Mouse (Mus musculus) layer of hippocampus, adult 8-10 months (tissue): ENCODE results near the gene Ceacam16. TPM values are rescaled to one million over a fixed set of nuclear protein-coding genes. Genes with fewer than 3 reads are reported as not detected.
A peak's percentile ranks its signal among the peaks of the same experiment; 100 is the strongest.

ENCODE experiments used
- DNase-seq, 2 experiments: peaks; one replicate each; pipeline ENCODE4 v3.0.0; 2022; ENCODE audit warnings: low spot score in 2 of 2
- total RNA-seq, 4 experiments: library from RNA; stranded (reverse); gene quantifications; 2 replicates each; pipeline ENCODE4 v1.2.4; 2022

The Ceacam16 gene
- total RNA-seq, 4 experiments from 2014 or later: not detected

DNA sequence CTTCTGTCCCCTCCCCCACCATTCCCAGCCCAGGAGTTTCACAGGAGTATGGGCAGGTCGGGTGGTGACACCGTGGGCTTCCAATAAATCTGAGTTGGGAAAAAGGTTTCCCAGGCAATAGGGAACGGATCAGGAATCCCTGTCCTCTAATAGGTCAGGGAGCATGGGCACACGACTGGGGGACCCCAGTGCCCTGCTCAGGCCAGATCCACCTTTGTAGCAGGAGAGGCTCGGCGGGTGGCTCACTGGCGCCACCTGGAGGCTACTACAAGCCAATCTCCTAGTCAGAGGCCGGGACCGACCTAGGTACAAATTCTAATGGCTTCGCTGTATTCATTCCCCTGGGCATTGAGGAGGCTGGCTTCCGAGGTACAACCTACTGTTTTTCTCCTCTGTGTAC is 17.5 kb downstream of the Ceacam16 start:
- DNase-seq: peak in 1 of 2 experiments; percentile 58

DNA sequence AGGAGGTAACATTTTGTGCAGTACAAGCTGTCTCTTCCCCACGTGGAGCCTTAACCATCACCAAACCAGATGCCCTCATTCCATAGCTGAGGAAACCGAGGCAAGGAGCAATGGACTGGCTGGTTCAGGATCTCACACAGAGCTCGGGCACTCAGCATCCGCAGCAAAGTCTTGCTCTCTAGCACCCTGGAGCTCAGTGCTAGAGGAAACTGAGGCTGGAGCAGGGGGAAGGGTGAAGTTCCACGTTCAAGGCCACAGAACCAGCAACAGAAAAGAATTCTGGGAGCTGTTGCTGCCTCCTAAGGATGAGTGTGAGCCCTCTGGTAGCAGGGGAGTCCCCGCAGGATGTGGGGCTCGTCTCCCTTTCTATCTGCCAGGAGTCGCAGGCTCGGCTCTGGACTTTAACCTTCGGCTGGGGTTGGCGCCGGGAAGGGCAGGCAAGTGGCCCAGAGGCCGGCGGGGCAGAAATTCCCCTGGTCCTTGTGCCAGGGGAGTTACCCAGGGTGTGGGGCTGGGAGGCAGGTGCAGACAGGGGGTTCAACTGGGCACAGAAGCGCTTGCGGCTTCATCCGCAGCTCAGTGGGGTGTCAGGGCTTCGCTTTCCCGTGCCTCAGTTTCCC is 18.1 kb downstream of the Ceacam16 start:
- DNase-seq: no peak

DNA sequence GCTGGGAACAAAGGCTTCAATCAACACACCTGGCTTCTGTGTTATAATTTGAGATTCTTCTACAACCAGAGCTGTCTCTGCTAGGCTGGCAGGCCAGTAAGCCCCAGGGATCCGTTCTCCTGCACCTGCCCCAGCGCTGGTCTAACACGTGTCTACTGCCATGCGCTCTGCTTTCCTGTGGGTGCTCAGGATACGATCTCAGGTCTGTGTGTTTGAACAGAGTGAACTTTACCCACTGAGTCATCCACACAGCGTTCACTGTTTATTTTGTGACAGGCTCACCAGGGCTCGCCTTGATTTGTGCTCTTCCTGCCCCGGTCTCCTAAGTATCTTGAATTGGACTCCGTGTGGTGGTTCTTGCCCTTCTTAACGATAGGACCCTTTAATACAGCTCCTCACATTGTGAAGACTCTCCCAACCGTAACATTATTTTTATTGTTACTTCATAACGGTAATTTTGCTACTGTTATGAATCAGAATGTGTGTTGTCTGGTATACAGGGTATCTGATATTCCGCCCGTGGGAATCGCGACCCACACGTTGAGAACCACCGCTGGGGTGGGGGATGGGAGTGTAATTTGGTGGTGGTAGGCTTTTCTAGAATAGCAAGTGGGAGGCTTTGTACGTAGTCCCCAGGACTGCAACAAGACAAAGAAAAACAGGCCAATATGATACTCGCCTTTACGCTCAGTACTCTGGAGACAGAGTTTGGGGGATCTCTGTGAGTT is 19.2 kb downstream of the Ceacam16 start:
- no peak for DNase-seq

DNA sequence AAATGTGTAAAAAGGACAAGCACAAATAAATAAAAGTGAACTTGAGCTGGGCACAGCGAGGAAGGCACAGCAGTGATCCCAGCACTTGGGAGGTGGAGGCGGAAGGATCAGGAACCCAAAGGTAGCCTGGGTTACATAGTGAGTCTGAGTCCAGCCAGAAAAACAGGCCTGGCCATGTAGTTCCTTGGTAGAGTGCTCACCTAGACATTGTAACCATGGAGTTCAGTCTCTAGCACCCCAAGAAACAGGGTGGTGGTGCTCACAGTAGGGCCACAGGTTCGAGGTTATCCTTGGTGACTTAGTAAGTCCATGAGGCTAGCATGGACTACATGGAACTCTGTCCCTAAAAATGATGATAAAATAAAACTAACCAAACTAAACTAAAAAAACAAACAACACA is 20.2 kb downstream of the Ceacam16 start:
- no peak for DNase-seq

DNA sequence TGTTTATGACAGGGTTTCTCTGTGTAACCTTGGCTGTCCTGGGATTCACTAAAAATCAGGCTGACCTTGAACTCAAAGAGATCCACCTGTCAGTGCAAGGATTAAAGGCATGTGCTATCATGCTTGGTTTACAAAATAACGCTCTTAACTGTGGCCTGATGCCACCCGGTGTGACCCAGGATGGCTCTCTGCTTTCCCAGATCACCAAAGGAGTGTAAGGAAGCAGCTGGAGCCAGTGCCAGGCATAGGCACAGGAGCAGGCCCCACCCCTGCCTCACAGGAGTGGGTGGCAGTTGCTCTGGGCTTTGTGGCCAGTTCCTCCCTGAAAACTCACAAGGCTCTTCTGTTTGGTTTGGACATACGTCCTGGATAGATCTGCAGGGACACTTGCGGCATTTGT is 20.7 kb downstream of the Ceacam16 start:
- no peak for DNase-seq

DNA sequence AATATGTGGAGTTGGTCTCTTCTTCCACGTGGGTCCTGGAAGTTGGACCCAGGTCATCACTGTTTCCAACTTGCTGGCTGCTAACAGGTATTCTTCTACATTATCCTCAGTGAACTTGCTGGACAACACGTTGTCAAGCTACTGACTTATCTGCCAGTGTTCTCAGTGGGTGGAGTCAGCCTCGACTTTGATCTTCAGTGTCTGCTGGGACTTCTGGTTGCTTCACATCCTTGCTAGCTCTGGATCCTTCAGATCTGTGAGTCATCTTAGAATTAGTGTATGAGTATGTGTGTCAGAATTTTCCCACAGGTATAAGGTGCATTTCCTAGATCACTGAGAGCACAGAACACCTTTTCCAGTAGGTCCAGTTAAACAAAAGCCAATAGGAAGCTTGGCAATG is 24.3 kb downstream of the Ceacam16 start:
- DNase-seq: no peak

DNA sequence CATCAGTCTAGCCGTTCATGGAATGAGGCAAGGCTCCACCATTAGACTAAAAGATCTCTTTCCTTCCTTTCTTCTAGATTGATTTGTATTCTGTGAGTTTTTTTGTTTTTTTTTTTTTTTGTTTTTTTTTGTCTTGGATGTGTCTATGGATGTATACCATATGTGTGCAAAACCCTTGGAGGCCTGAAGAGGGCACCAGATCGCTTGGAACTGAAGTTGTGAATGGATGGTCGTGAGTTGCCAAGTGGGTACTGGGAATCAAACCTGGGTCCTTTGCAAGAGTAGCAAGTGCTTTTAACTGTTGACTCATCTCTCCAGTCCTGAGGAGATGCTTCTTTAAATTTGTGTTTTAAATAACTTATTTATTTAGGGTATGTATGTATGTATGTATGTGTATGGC is 27.0 kb downstream of the Ceacam16 start:
- no peak for DNase-seq

DNA sequence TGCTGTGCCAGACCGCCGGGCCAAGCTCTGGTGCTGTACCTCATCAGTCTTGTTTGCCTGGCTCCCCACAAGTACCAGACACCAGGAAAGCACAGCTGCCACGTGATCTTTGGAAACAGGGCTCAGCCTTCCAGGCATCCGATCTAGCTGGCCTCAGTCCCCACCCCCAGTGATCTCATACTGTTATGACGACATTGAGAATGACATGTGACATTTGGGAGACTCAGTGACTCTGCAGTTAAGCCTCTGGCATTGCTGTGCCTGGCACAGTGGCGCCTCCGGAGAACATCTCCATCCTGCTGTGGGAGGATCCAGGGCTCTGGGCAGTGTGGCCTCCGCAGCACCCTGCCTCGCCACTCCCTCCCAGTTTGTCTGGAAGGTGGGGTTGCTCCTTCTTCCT is 29.3 kb downstream of the Ceacam16 start:
- DNase-seq: no peak

DNA sequence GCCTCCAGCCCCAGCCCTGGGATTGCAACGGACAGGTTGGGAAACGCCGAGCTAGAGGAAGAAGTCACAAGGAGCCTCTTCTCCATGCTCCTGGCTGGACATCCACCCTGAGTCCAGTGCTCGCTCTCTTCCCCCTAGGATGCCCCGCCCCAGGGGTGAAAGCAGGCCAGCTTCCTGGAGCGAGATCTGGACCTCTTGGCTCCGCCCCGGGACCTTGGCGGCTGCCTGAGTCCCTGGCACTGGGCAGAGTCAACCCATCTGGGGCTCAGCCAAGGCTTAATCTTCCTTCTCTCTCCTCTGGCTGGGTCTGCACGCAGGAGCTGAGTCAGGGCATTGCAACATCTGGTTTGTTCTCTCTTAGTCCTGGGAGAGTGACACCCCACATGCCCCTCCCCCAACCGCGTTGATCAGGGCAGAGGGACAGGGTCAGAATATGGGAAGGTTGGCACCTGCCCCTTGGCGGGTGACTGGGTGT is 30.4 kb downstream of the Ceacam16 start:
- DNase-seq: no peak

DNA sequence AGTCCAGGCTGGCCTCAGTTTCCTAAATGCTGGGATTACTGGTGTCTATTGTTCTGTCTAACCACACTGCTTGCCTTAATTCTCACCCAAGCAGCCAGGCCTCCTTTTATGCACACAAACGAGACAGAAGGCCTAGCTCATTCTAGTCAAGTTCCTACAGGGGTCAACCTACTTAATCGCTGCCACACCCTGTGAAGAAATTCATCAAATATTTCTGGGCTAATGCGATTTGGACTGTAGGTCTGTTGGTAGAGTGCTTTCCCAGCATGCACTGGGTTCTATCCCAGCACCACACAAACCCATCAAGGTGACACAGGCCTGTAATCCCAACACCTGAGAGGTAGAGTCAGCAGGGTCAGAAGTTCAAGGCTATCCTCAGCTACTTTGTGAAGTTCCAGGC is 31.4 kb downstream of the Ceacam16 start:
- no peak for DNase-seq

DNA sequence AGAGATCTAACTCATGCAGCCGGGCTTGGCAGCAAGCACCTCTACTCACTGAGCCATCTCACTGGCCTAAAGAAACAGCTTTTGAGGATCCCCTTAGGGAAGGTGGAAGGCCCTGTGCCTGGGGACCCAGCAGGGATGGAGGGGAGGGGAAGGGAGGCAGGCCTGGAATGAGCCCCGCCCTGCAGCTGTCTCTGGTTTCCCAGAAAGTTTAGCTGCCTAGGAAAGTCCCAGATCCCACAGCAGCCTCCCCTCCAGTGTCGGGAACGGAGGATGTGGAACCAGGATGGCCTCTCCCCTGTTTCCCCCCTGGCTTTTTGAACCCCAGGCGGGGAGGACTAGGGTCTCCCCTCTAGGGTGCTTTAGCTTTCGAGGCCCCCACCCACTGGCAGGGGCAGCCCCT is 34.3 kb downstream of the Ceacam16 start:
- DNase-seq: no peak

DNA sequence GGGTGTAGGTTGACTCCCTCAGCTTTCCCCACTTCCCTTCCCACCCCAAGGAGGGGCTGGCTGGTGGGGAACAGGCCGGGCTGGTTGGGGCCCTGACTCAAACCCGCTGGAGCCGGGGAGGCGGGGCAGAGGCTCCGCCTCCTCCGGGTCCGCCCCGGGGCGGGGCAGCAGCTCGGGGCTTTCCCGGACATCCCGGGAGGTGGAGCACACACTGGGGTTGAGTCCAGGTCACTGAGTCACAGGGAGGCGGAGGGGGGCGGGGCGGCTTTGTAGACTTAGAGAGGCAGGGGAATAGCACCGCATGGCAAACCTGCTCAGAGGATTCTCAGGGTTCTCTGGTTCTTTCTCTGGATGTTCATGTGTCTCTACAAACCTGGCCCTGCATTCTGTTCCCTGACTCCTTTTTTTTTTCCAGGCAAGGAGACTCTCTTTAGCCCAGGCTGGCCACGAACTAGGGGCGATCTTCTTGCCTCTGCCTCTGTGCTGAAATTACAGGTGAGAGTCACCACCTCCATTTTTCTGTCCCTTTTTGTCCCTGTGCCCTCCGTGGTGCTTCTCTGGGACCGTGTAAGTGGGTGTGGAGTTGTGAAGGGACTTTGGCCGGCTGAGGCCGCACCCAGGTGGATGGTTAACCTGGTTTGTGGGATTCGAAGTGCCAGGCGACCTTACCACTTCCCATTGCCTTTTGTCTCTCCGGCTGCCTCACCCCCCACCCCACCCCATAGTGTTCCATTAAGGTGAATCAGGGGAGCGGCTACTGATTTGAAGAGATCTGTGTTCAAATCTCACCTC is 36.7 kb downstream of the Ceacam16 start:
- no peak for DNase-seq

DNA sequence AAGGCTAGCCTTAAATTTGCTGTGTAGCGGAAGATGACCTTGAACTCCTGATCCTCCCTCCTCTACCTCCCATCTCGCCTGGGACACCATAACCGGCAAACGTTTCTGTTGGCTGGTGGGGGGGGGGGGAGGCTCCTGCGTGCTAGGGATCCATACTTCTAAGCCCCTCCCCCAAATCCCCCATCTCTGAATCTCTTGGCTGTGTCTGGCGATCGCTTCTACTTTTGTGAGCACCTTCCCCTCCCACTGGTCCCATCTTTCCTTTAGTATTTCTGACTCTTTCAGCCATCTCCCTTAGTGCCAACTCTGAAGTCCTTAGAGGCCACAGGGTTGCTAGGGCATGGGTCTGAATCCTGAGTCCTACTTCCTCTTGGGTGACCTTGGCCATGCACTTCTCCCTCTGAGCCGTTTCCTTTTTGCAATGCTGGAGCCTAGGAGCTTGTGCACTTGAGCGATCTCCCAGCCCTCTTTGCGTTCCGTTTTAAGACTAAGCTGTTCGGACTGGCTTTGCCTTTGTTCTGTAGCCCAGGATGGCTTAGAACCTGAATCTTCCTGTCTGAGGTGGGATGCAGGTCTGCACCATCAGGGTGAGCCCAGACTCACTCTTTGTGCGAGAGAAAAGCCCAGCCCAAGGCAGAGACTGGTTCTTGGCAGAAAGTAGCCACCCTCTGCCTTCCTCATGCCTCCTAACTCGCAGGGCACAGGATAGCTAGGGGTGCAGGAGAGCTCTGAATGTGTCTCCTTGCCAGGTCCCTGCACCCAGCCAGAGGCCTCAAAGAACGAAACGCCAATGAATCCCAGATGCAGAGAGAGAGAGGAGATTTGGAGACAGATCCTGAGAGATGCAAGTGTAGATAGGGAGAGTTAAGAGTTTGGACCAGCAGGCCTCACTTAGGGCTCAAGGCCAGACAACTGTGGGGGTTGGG is 37.6 kb downstream of the Ceacam16 start:
- DNase-seq: no peak

DNA sequence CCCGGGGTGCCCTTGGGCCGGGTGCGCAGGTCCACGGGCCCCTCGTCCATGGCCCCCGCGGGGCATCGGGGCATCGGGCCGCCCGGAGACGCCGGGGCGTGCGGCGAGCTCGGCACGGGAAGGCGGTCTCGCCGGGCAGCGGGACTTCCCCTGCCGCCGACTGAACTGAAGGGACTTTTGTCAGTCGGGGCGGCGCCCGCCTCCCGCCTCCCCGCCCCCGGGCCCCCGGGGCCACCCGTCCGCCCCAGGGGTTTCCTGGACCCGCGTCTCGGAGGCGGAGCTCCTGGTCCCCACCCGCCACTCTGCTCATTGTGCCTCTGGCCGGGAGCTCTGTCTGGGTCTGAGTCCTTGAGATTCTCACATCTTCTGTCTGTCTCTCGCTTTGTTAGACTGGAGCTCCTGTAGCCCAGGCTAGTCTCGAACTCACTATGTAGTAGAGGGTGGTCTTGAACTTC is 38.5 kb downstream of the Ceacam16 start, which contains the start of gene Bcl3:
Gene Bcl3 (minus strand): TSS at position 167 of the 455 bp plus-strand sequence.
- DNase-seq: no peak

DNA sequence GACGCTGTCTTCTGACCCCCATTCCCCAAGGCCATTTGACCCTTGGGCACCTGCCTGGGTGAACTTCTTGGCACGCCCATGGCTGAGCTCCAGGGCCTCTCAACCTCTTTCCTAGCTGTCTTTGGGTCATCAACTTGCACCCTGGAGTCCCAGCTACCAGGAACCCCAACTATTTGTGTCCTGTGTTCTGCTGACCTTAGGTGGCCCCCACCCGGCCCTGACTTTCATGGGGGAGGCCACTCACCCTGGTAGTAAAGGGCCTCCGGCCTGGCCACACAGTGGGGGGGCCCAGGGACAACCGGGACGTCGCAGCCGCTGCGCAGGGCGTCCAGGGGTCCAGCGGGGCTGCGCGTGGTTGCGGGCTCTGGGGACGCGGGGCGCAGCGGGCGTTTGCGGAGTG is 38.9 kb downstream of the Ceacam16 start:
- no peak for DNase-seq

DNA sequence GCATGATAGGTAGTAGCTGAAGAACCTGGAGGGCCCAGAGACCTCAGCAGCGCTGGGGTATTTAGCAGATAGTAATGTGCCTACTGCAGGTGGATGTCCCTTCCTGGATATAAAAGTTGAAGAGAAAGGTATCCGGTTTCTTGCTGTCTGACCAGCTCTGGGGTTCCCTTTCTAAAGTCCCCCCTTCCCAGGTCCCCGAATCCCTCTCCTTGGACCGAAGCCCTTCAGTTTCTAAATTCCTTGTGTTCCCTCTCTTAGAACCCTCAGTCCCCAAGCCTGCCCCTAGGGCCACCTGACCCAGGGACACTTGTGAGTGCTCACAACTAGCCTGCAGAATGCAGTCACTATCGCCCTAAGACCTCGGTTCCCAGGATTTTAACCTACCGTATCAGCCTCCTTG is 39.5 kb downstream of the Ceacam16 start:
- DNase-seq: no peak

DNA sequence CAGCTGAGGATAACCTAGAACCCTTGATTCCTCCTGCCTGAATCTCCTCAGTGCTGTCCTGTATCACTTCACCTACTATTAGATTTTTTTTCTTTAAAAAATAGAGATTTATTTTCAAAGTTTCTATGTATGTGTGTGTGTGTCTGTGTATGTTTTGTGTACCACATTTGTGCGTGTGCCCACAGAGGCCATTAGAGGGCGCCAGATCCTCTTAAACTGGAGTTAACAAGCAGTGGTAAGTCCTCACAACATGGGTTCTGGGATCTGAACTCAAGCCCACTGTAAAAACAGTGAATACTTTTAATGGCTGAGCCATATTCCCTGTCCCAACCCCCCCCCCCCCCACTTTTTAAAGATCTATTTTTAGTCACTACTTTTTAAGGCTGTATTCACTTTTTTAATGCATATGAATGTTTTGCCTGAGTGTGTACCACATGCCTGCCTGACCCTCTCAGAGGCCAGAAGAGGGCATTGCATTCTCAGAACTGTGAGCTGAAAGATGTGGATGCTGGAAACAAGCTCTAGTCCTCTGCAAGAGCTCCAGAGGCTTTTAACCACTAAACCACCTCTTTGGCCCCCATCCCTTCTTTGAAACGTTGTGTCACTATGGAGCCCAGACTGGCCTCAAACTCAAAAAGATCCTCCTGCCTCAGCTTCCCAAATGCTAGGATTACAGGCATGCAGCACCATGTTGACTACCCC is 40.6 kb downstream of the Ceacam16 start:
- DNase-seq: no peak

DNA sequence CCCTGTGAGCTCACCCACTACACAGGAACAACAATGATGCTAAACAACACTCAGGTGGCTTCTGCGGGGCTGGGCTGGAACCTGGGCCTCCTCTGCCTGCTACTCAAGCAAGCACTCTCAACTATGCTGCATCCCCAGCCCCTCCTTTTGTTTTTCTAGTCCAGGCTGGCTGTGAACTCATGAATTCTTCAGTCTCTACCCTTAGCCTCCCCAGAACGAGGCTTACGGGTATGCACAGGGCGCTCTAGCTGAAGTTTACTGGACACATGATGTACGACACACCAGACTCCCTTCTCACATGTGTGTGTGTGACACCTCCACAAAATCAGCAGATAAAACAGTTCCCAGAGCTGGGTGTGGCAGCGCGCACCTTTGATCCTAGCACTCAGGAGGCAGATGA is 42.2 kb downstream of the Ceacam16 start:
- no peak for DNase-seq

DNA sequence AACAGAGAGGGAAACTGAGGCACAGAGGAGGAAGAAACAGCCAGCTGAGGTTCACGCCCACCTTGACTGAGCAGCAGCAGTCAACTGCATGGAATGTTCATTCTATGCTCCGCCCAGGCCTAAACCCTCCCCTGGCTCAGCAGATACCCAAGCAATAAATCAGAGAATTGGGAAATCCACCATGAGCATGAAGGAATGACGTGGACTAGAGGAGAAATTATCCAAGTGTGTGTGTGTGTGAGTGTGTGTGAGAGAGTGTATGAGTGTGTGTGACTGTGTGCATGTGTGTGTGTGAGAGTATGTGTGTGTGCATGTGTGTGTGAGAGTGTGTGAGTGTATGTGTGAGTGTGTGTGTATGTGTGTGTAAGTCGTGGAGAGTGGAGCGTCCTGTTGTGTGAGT is 42.7 kb downstream of the Ceacam16 start:
- no peak for DNase-seq

DNA sequence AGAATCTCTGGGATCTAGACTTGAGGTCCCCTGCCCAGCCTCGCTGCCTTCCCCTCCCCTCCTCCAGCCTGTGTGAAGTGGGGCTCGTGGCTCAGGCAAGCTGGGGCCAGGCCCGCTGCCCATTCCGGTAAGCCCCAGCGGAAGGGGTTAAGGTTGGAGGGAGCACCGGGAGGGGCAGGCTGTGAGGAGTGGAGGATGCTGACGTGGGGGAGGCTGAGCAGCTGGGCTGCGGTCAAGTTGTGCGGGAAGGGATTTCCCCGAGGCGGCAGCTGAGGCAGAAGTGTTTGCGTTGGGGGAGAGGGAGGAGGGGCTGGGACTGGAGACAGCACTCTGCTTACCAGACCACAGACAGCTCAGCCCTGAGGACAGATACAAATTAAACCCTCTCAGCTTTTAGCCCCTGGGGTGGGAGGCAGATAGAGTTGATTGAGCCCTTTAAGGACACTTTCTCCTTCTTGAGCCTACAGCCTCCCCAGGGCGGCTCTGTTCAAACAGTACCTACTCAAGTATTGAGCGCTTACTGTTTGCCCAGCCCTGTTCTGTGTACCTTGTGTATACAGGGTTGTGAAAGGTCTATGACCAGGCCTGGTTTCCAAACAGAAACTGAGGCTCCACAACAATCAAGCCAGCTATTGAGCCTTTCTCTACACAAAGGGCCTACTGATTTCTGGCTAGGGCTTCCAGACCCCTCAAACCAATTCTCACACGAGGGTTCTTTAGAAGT is 43.6 kb downstream of the Ceacam16 start:
- DNase-seq: no peak
